Mouse (Mus musculus) lung, postnatal 0 days (tissue): ENCODE measurements around the gene Uqcr11.

Experiments used
- CTCF ChIP-seq: IDR thresholded peaks from 2 replicates; pipeline ENCODE4 v1.5.1; 2016; ENCODE audit warnings: antibody characterized with exemption, mild to moderate bottlenecking
- EP300 ChIP-seq: IDR thresholded peaks from 2 replicates; pipeline ENCODE4 v1.6.1; 2016; ENCODE audit warnings: antibody characterized with exemption, mild to moderate bottlenecking, control low read depth

GRCm38 (mm10) chr10:80440031-80440430 is 33.4 kb upstream of the Uqcr11 start:
- TF ChIP-seq CTCF (no peak), EP300 (no peak)
